Mouse (Mus musculus): ENCODE results near the gene Serinc5. TPM values are rescaled to one million over a fixed set of nuclear protein-coding genes. Genes with fewer than 3 reads are reported as not detected.

Serinc5 gene
- polyA plus RNA-seq, 3 experiments from 2014 or later = 8.9 to 10.1 (median 9.7) TPM

GRCm38 (mm10) chr13:92750976-92751518 is 140.2 kb downstream of the Serinc5 start:
- ATAC-seq = peak; percentile 65

GRCm38 (mm10) chr13:92751726-92752565 is 141.1 kb downstream of the Serinc5 start:
- no peak for ATAC-seq

- ATAC-seq = no peak
Measured at GRCm38 (mm10) chr13:92753676-92754075, 142.8 kb downstream of the Serinc5 start.

- no peak for ATAC-seq
Measured at GRCm38 (mm10) chr13:92755036-92755435, 144.1 kb downstream of the Serinc5 start.

GRCm38 (mm10) chr13:92757972-92758585 is 147.2 kb downstream of the Serinc5 start:
- ATAC-seq = no peak

GRCm38 (mm10) chr13:92759096-92759495 is 148.2 kb downstream of the Serinc5 start:
- ATAC-seq = no peak

- no peak for ATAC-seq
Measured at GRCm38 (mm10) chr13:92760519-92760918, 149.6 kb downstream of the Serinc5 start.

Other genes starting within 250 kb of the Serinc5 start
- under 1 TPM in 2 of 3 experiments, not detected in 1; 0.14 to 0.16 TPM for gene Ankrd34b, start 185.2 kb upstream of the Serinc5 start, polyA plus RNA-seq (2017; shearing (Covaris generic))
- under 1 TPM in 1 of 3 experiments, not detected in 2; 0.63 TPM for gene Fam151b, start 127.1 kb upstream of the Serinc5 start, polyA plus RNA-seq (2017; shearing (Covaris generic))
- 10 to 100 TPM in 2 of 3 experiments, 1 to 10 TPM in 1; 8.7 to 12.7 (median 10.9) TPM for gene Zfyve16, start 80.2 kb upstream of the Serinc5 start, polyA plus RNA-seq (2017; shearing (Covaris generic))
- gene Spz1, start 34.9 kb upstream of the Serinc5 start, polyA plus RNA-seq (2017; shearing (Covaris generic)) = not detected
- gene Thbs4, start 183.7 kb downstream of the Serinc5 start, polyA plus RNA-seq (2017; shearing (Covaris generic)) = not detected
- gene Mtx3, start 233.7 kb downstream of the Serinc5 start, polyA plus RNA-seq (2017; shearing (Covaris generic)) = 1 to 10 TPM; 2.0 to 4.8 (median 3.5) TPM

All from inflammation-experienced regulatory T-cells, adult 6 months (primary cell).